Mouse (Mus musculus): ENCODE measurements around the gene Nckipsd.

Nckipsd gene

GRCm38 (mm10) chr9:108852976-108853375 is 44.8 kb downstream of the Nckipsd start, which contains the start of gene Slc26a6:
Gene Slc26a6, plus strand, starts transcription at chr9:108853283.
- DNase-seq, result no peak

- peak; percentile 85 for DNase-seq
These were observed 45.6 kb downstream of the Nckipsd start for GRCm38 (mm10) chr9:108853635-108854240.

- peak; percentile 89 for DNase-seq
These were observed 46.1 kb downstream of the Nckipsd start for GRCm38 (mm10) chr9:108854241-108854696.

- no peak for DNase-seq
These were observed 47.2 kb downstream of the Nckipsd start for GRCm38 (mm10) chr9:108855335-108855734.

GRCm38 (mm10) chr9:108858792-108859527 is 50.8 kb downstream of the Nckipsd start:
- no peak for DNase-seq

Measured in thymus, postnatal 4 days (tissue).